Mouse (Mus musculus) limb, embryonic 14.5 days (tissue): ENCODE measurements at regions not wholly inside any gene's neighbourhood (a gene's known extent, or its start where the extent isn't known, plus 50 kb on each side); places are given as distances from the start of the nearest gene placed in this dataset.

Experiments
- ATAC-seq: fragments of 200-750 bp; cut with Nextera tagmentation; 2 replicates; pipeline ENCODE4 v1.8.0; 2017; ENCODE audit warnings: low read depth, moderate number of reproducible peaks, moderate TSS enrichment; ENCODE audit not compliant: low FRiP score
- DNase-seq: peaks from one replicate; pipeline ENCODE4 v3.0.0-alpha.2; 2015; ENCODE audit warnings: low spot score
- H3K27ac ChIP-seq: fragments of 300-500 bp; sonication (generic); replicated peaks from 2 replicates; pipeline ENCODE4 v1.5.1; 2014; ENCODE audit warnings: low read depth, mild to moderate bottlenecking, low read length, moderate library complexity, mixed read lengths
- H3K27me3 ChIP-seq: fragments of 300-500 bp; sonication (generic); 2 replicates; pipeline ENCODE4 v1.6.1; 2014; ENCODE audit warnings: low read length, mixed read lengths; ENCODE audit not compliant: control insufficient read depth, insufficient read depth
- H3K36me3 ChIP-seq: fragments of 300-500 bp; sonication (generic); 2 replicates; pipeline ENCODE4 v1.6.1; 2014; ENCODE audit warnings: mild to moderate bottlenecking, low read length, moderate library complexity, mixed read lengths; ENCODE audit not compliant: control insufficient read depth, insufficient read depth
- H3K4me1 ChIP-seq: fragments of 300-500 bp; sonication (generic); 2 replicates; pipeline ENCODE4 v1.6.1; 2014; ENCODE audit warnings: antibody characterized with exemption, low read length, mixed read lengths; ENCODE audit not compliant: control insufficient read depth, insufficient read depth
- H3K4me2 ChIP-seq: fragments of 300-500 bp; sonication (generic); replicated peaks from 2 replicates; pipeline ENCODE4 v1.6.1; 2014; ENCODE audit warnings: low read depth, mild to moderate bottlenecking, low read length, moderate library complexity; ENCODE audit not compliant: severe bottlenecking
- H3K4me3 ChIP-seq: fragments of 300-500 bp; sonication (generic); replicated peaks from 2 replicates; pipeline ENCODE4 v1.5.1; 2014; ENCODE audit warnings: low read length
- H3K9ac ChIP-seq: fragments of 300-500 bp; sonication (generic); 2 replicates; pipeline ENCODE4 v1.6.1; 2014; ENCODE audit warnings: mild to moderate bottlenecking, low read depth, low read length, moderate library complexity; ENCODE audit not compliant: severe bottlenecking
- H3K9me3 ChIP-seq: fragments of 300-500 bp; sonication (generic); 2 replicates; pipeline ENCODE4 v1.6.1; 2016; ENCODE audit warnings: low read length; ENCODE audit not compliant: control insufficient read depth
- POLR2A ChIP-seq: fragments of 200-500 bp; IDR thresholded peaks from 2 replicates; pipeline ENCODE4 v1.8.0; 2012; ENCODE audit warnings: inconsistent platforms, mild to moderate bottlenecking, moderate library complexity, borderline replicate concordance; ENCODE audit not compliant: insufficient read depth, insufficient read length; ENCODE audit errors: extremely low read depth
- WGBS: fragments of 180-500 bp; shearing (Covaris S2); extraction: QIAGEN DNeasy Blood & Tissue Kit; methylation state at CpG from one replicate; pipeline ENCODE4 v1.1.7; 2014; 5-methylcytosine and 5-hydroxymethylcytosine counted together

GRCm38 (mm10) chr3:113954486-113954885, 75.9 kb upstream of the Col11a1 start:
- TF ChIP-seq POLR2A, result no peak

GRCm38 (mm10) chr3:113960080-113960479, 70.3 kb upstream of the Col11a1 start:
- H3K36me3 ChIP-seq, result no peaks in the 10 kb centered on the region
- no peak overlapping the region for H3K4me2 ChIP-seq
- no peaks in the 10 kb centered on the region for H3K9me3 ChIP-seq
- TF ChIP-seq POLR2A, result no peak
- ATAC-seq, result no peak
- WGBS, result 48% methylated on average over 2 of the region's 2 CpGs
- no peaks in the 10 kb centered on the region for H3K27me3 ChIP-seq
- H3K4me3 ChIP-seq, result no peak overlapping the region
- no peak overlapping the region for H3K9ac ChIP-seq
- 0 out of 2 replicates have a peak, but pooled peaks cover 3% of the 10 kb centered on the region for H3K4me1 ChIP-seq
- no peak overlapping the region for H3K27ac ChIP-seq
- peak; percentile 3 for DNase-seq

More at GRCm38 (mm10) chr3:113954486-113954885, 75.9 kb upstream of the Col11a1 start:
- H3K9me3 ChIP-seq, result no peaks in the 10 kb centered on the region
- H3K4me3 ChIP-seq, result no peak overlapping the region
- no peak overlapping the region for H3K27ac ChIP-seq
- ATAC-seq (0 out of 2 replicates have a peak, but pooled peaks have one; percentile 37), DNase-seq (peak; percentile 15)
- H3K9ac ChIP-seq, result no peak overlapping the region
- H3K27me3 ChIP-seq, result no peaks in the 10 kb centered on the region
- H3K36me3 ChIP-seq, result no peaks in the 10 kb centered on the region
- no peak overlapping the region for H3K4me2 ChIP-seq
- H3K4me1 ChIP-seq, result peaks cover 3% of the 10 kb centered on the region; the same call in 1 of the 2 replicates
